Mouse (Mus musculus) ES-E14 (cell line): ENCODE data around the gene C1qtnf6.

ENCODE experiments used
- HCFC1 ChIP-seq: IDR thresholded peaks from 2 replicates; pipeline ENCODE4 v1.6.1; 2012; ENCODE audit warnings: low read length, inconsistent platforms, borderline replicate concordance; ENCODE audit not compliant: insufficient read depth
- ZNF384 ChIP-seq: IDR thresholded peaks from 2 replicates; pipeline ENCODE4 v1.6.1; 2012; ENCODE audit warnings: low read depth, low read length, inconsistent platforms

DNA sequence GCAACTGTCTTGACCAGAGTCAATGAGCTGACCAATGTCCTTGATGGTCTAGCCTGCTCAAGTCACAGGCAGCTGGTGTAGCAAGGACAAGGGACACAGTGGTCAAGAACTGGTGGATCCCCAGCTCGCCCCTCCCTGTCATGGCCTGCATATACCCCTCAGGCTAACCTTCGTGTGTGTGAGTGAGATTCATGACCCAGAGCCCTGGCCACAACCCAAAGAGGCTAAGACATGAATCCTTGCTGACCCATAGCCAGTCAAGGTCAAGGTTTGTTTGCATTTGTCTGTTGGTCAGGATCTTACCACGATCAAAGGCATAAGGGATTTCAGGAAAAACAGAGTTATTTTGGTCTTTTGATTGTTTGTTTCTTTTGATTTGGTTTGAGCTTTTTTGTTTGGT lies 48.7 kb downstream of the C1qtnf6 start:
- TF ChIP-seq HCFC1: no peak
- no peak for TF ChIP-seq ZNF384
